Mouse (Mus musculus) testis, adult 2 months (tissue): Measurements from ENCODE around the gene Ablim1.

Experiments used
- CTCF ChIP-seq: fragments of 200-500 bp; IDR thresholded peaks from 2 replicates; pipeline ENCODE4 v1.5.1; 2012; ENCODE audit warnings: low read depth, mild to moderate bottlenecking, inconsistent platforms, low read length, moderate library complexity; ENCODE audit not compliant: control insufficient read depth, insufficient read depth, insufficient replicate concordance
- POLR2A ChIP-seq: fragments of 200-500 bp; IDR thresholded peaks from 2 replicates; pipeline ENCODE4 v1.6.1; 2012; ENCODE audit warnings: low read depth, mild to moderate bottlenecking, inconsistent platforms, low read length, moderate library complexity; ENCODE audit not compliant: control insufficient read depth

- TF ChIP-seq POLR2A (no peak), CTCF (no peak)
These were observed 37.7 kb upstream of the Ablim1 start for GRCm38 (mm10) chr19:57352337-57352935.
